Mouse (Mus musculus) E14TG2a.4 (cell line): ENCODE data around the gene 2810408A11Rik.

Experiments used
- H3K27me3 ChIP-seq: 2 replicates; pipeline ENCODE4 v1.6.1; 2014; ENCODE audit warnings: low read length, control low read depth; ENCODE audit not compliant: insufficient read depth
- H3K36me3 ChIP-seq: 2 replicates; pipeline ENCODE4 v1.6.1; 2014; ENCODE audit warnings: low read length, control low read depth; ENCODE audit not compliant: insufficient read depth
- H3K4me1 ChIP-seq: replicated peaks from 2 replicates; pipeline ENCODE4 v1.6.1; 2014; ENCODE audit warnings: low read depth, low read length, control low read depth
- H3K4me3 ChIP-seq: replicated peaks from 2 replicates; pipeline ENCODE4 v1.5.1; 2014; ENCODE audit warnings: mild to moderate bottlenecking, low read length
- H3K9me3 ChIP-seq: 2 replicates; pipeline ENCODE4 v1.6.1; 2014; ENCODE audit warnings: low read length, control low read depth
- CTCF ChIP-seq: conservative IDR thresholded peaks from 2 replicates; pipeline ENCODE4 v1.5.1; 2014; ENCODE audit warnings: low read length
- NANOG ChIP-seq: IDR thresholded peaks from 2 replicates; pipeline ENCODE4 v1.6.1; 2014; ENCODE audit warnings: borderline replicate concordance, low read length, mixed read lengths
- POU5F1 ChIP-seq: IDR thresholded peaks from 2 replicates; pipeline ENCODE4 v1.6.1; 2014; ENCODE audit warnings: low read length, borderline replicate concordance

Gene 2810408A11Rik

DNA sequence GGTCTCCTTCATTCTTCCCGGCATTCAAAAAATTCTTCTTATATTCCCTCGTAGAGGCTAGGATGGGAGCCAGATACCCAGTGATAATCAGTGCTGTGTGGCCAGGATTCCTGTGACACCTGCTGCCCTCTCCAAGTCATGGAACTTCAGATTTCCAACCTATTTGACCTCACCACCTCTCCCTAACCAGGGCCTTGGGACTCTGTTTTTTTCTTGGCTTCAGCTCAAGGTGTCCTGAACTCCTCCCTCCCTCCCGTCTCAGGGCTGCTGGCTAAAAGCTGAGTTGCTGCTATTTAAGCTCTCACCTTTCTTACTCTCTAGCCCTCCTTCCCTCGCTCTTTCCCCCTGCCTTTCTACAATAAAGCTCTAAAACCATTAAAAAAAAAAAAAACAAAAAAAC lies 917 bp downstream of the 2810408A11Rik start:
- H3K4me1 ChIP-seq: peaks cover 66% of the 10 kb centered on the region
- no peak for TF ChIP-seq NANOG
- TF ChIP-seq POU5F1: no peak
- TF ChIP-seq CTCF: no peak

DNA sequence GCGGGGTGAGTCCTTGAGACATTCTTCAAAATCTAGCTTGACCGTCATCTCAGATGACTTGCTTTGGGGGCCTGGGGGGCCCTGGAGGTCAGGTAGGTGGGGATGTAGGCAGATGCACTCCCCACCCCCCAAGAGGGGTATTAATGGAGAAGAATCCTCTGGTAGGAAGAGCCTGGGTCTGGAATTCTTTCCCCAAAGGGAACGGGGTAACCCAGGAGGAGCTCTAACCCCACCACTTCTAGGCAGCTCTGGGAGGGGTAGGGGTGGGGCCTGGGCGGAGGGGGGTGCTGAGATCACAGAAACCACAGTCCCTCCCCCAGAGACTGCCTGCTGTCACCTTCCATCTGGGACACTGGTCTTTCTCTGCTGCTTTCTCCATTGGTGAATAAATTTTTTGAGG lies 5.5 kb downstream of the 2810408A11Rik start, which contains the start of gene Acap1:
Gene Acap1, minus strand, starts transcription at position 249 of the 400 bp plus-strand sequence.
- TF ChIP-seq CTCF (no peak), POU5F1 (no peak), NANOG (no peak)
- no peaks in the 10 kb centered on the region; the same call in 1 of the 2 replicates for H3K36me3 ChIP-seq
- peak within 1 kb of the TSS; percentile 60 for H3K4me3 ChIP-seq
- peaks cover 8% of the 10 kb centered on the region; the same call in 1 of the 2 replicates for H3K27me3 ChIP-seq
- peaks cover 64% of the 10 kb centered on the region for H3K4me1 ChIP-seq
- no peaks in the 10 kb centered on the region for H3K9me3 ChIP-seq

More for the DNA sequence above, 917 bp downstream of the 2810408A11Rik start:
- Histone ChIP-seq H3K4me3 (peak overlapping the region; percentile 93), H3K27me3 (peaks cover 8% of the 10 kb centered on the region; the same call in 1 of the 2 replicates), H3K9me3 (no peaks in the 10 kb centered on the region), H3K36me3 (peaks cover 18% of the 10 kb centered on the region)

DNA sequence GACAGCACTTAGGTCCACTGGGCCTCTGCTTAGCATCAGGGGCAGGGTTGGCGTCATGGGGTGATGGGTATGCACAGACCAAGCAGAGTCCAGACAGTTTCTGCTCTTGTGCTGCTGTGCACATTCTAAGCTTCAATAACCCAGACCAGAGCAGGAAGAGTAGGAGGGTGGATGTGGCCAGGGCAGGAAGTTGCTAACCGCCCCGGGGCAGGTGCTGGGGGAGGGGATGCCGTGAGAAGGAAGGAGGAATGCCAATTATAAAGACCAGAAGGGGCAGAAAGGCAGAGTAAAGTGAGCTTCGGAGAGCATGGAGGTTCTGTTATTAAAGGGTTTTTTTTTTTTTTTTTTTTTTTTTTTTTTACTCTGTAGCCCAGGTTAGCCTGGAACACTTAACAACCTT lies 6.1 kb downstream of the 2810408A11Rik start:
- TF ChIP-seq NANOG: no peak

DNA sequence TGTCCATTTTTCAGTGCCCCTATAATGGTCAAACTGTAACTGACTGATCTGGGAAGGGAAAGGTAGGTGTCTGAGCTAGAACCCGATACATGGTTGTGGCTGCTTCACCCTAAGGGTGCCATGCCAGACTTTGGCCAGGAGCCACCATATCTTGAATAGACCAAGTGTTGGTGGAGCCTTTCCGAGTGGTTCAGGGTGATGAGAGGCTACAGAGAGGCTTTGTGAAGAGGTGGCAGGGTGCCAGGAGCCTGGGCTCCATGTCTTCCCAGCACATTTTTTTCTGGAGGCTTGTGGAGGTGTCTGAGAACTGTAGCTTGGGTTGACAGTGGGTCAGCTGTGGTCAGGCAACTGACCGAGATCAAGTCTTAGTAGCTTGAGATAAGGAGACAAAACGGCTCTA lies 9.3 kb downstream of the 2810408A11Rik start:
- Histone ChIP-seq H3K36me3 (peaks cover 15% of the 10 kb centered on the region), H3K9me3 (no peaks in the 10 kb centered on the region), H3K27me3 (no peaks in the 10 kb centered on the region), H3K4me1 (peaks cover 53% of the 10 kb centered on the region), H3K4me3 (peak overlapping the region; percentile 32; the same call in 1 of the 2 replicates)
- TF ChIP-seq NANOG (no peak), CTCF (no peak), POU5F1 (no peak)

More for the DNA sequence above, 6.1 kb downstream of the 2810408A11Rik start:
- peak overlapping the region; percentile 60 for H3K4me3 ChIP-seq
- peaks cover 8% of the 10 kb centered on the region; the same call in 1 of the 2 replicates for H3K27me3 ChIP-seq
- no peaks in the 10 kb centered on the region for H3K9me3 ChIP-seq
- peaks cover 64% of the 10 kb centered on the region for H3K4me1 ChIP-seq
- H3K36me3 ChIP-seq: no peaks in the 10 kb centered on the region; the same call in 1 of the 2 replicates

DNA sequence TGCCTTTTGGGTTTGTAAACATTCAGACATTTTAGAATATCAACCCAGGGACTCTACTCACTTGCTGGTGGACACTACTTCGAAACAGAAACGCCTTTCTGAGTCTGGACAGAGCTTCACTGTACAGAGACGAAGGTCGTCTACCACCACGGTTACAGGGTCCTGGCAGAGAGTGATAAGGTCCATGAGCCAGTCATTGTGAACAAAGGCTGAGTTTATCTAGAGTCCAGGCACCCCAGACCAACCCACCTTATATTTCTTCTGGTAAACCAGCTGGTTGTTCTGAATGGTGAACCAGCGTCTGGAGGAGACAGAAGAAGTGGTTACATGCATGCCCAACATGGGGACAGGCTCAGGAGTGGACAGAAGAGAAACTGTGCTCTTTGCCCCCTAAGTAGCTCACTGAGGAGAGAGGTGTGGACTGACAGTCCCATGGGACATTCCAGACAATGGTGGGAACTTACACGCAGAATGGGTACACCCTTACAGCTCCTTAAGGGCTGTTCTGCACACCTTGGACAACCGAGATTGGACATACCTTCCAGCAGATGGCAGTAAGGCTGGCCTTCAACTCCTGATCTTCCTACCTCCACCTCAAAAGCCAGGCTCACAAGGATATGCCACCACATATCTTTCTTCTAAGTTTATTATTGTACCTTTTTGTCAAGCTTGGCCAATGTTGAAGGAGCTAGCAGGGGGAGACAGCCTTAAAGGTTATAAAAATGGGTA lies 13.7 kb downstream of the 2810408A11Rik start:
- TF ChIP-seq POU5F1 (no peak), NANOG (no peak), CTCF (peak; percentile 34)

DNA sequence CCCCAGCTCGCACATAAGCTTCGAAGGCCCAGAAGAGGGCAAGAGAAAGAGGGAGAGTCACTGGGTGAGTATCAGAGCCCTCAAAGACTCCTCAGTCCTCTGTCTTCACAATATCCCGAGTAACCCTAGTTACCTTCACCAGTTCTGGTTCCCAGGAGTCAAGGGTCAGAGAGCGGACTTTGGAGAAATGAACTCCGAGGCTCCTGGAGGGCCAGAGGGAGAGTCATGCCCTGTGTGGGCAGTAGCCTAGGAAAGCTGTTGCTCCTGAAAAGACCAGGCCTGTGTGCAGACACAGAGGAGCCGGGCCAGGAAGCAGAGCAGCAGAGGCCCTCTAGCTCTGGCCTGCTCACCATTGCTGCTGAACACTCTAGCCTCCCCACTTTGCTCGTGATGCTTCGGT lies 16.1 kb downstream of the 2810408A11Rik start:
- peaks cover 29% of the 10 kb centered on the region for H3K27me3 ChIP-seq
- TF ChIP-seq POU5F1 (no peak), CTCF (no peak)
- H3K4me3 ChIP-seq: no peak overlapping the region
- H3K9me3 ChIP-seq: no peaks in the 10 kb centered on the region
- peaks cover 50% of the 10 kb centered on the region for H3K4me1 ChIP-seq
- H3K36me3 ChIP-seq: peaks cover 36% of the 10 kb centered on the region

More for the DNA sequence above, 13.7 kb downstream of the 2810408A11Rik start:
- Histone ChIP-seq H3K9me3 (no peaks in the 10 kb centered on the region), H3K4me1 (peaks cover 46% of the 10 kb centered on the region), H3K27me3 (peaks cover 6% of the 10 kb centered on the region), H3K36me3 (peaks cover 36% of the 10 kb centered on the region), H3K4me3 (no peak overlapping the region)

DNA sequence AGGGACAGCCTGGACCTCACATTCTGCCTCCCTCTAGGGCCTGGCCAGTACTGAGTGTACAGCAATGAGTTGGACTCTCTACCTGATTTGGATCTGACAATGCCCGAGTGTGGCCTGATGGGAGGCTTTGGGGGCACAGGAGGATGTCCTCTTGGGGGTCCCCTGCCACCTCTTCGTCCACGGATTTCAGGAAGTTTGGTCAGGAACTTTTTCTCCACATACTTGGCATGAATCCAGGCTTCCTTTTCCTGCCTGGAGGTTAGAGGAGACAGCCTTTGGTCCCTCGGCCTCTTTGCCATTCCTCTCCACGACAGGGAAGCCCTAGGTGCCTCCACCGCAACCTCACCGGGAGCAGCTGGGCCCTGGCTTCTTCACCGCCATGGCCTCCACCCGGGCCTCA lies 16.5 kb downstream of the 2810408A11Rik start:
- peaks cover 32% of the 10 kb centered on the region for H3K36me3 ChIP-seq
- TF ChIP-seq CTCF: no peak
- no peak for TF ChIP-seq NANOG
- no peak for TF ChIP-seq POU5F1
- H3K27me3 ChIP-seq: peaks cover 33% of the 10 kb centered on the region
- no peak overlapping the region for H3K4me3 ChIP-seq
- H3K9me3 ChIP-seq: no peaks in the 10 kb centered on the region
- H3K4me1 ChIP-seq: peaks cover 51% of the 10 kb centered on the region

DNA sequence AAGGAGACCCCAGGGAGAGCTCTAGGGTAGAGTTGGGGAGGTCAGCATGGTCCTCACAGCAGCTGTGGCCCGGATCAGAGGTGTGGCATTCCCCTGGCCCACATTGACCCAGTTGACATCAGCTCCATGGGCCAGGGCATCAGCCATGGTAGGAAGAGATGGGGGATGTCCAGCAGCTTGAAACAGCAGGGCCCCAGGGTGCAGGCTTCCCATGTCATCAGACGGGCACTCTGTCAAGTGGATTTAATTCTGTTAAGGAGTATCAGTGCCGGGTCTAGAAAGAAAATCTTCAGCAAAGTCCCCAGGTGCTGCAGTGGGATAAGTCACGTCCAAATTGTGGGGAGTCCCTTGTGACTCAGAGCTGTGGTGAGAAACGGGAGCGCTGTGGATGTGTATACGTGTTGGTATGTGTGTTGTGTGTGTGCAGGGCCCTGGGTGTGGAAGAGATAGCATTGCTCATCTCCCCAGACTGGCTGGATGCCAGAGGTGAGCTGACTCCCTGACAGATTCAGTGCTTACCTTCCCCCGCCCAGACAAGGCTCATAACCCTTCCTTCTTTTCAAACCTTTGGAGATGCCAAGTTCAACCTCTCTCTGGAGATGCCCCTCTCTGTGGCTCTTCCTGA lies 17.1 kb downstream of the 2810408A11Rik start:
- peaks cover 57% of the 10 kb centered on the region for H3K4me1 ChIP-seq
- H3K9me3 ChIP-seq: no peaks in the 10 kb centered on the region
- TF ChIP-seq NANOG (no peak), POU5F1 (no peak), CTCF (no peak)
- H3K36me3 ChIP-seq: peaks cover 29% of the 10 kb centered on the region
- peaks cover 39% of the 10 kb centered on the region for H3K27me3 ChIP-seq
- H3K4me3 ChIP-seq: no peak overlapping the region
